Mouse (Mus musculus): ENCODE results near the gene Tcte1. TPM values are rescaled to one million over a fixed set of nuclear protein-coding genes. Genes with fewer than 3 reads are reported as not detected.

Gene Tcte1
- polyA plus RNA-seq, 1 experiment, result not detected

- 3% methylated on average over 17 of the region's 17 CpGs for WGBS
- peak overlapping the region; percentile 97 for H3K4me3 ChIP-seq (replicated peaks; ENCODE audit: control insufficient read depth, low read depth, low read length)
- no peaks in the 10 kb centered on the region; the same call in 1 of the 2 replicates for H3K4me1 ChIP-seq (ENCODE audit: control insufficient read depth, insufficient read depth, low read length)
- TF ChIP-seq POLR2A (IDR thresholded peaks at IDR 0.05; ENCODE audit: borderline replicate concordance, control insufficient read depth, low read depth, low read length), result 0 out of 2 replicates have a peak, but pooled peaks have one; percentile 20
- TF ChIP-seq CTCF (IDR thresholded peaks at IDR 0.05; ENCODE audit: control insufficient read depth, insufficient read depth, low read length), result no peak
- peak overlapping the region; percentile 93 for H3K27ac ChIP-seq (ENCODE audit: control insufficient read depth, insufficient read depth, low read depth, low read length, poor library complexity)
Measured at GRCm38 (mm10) chr17:45574129-45574761, 51.0 kb downstream of the Tcte1 start.

- TF ChIP-seq CTCF (IDR thresholded peaks at IDR 0.05; ENCODE audit: control insufficient read depth, insufficient read depth, low read length) (no peak), POLR2A (IDR thresholded peaks at IDR 0.05; ENCODE audit: borderline replicate concordance, control insufficient read depth, low read depth, low read length) (no peak)
- 90% methylated on average over 8 of the region's 8 CpGs for WGBS
- no peak overlapping the region for H3K27ac ChIP-seq (ENCODE audit: control insufficient read depth, insufficient read depth, low read depth, low read length, poor library complexity)
- no peak overlapping the region for H3K4me3 ChIP-seq (replicated peaks; ENCODE audit: control insufficient read depth, low read depth, low read length)
- peaks cover 2% of the 10 kb centered on the region; the same call in 1 of the 2 replicates for H3K4me1 ChIP-seq (ENCODE audit: control insufficient read depth, insufficient read depth, low read length)
Measured at GRCm38 (mm10) chr17:45575123-45575897, 52.1 kb downstream of the Tcte1 start.

- H3K27ac ChIP-seq (ENCODE audit: control insufficient read depth, insufficient read depth, low read depth, low read length, poor library complexity), result no peak overlapping the region
- peaks cover 9% of the 10 kb centered on the region for H3K4me1 ChIP-seq (ENCODE audit: control insufficient read depth, insufficient read depth, low read length)
- no peak overlapping the region for H3K4me3 ChIP-seq (replicated peaks; ENCODE audit: control insufficient read depth, low read depth, low read length)
- WGBS, result 56% methylated on average over 5 of the region's 5 CpGs
- TF ChIP-seq CTCF (IDR thresholded peaks at IDR 0.05; ENCODE audit: control insufficient read depth, insufficient read depth, low read length) (no peak), POLR2A (IDR thresholded peaks at IDR 0.05; ENCODE audit: borderline replicate concordance, control insufficient read depth, low read depth, low read length) (no peak)
Measured at GRCm38 (mm10) chr17:45578242-45578641, 55.0 kb downstream of the Tcte1 start.

- 68% methylated on average over 7 of the region's 7 CpGs for WGBS
- TF ChIP-seq CTCF (IDR thresholded peaks at IDR 0.05; ENCODE audit: control insufficient read depth, insufficient read depth, low read length) (peak; percentile 17; the same call in 1 of the 2 replicates), POLR2A (IDR thresholded peaks at IDR 0.05; ENCODE audit: borderline replicate concordance, control insufficient read depth, low read depth, low read length) (no peak)
- Histone ChIP-seq H3K4me3 (replicated peaks; ENCODE audit: control insufficient read depth, low read depth, low read length) (no peak overlapping the region), H3K27ac (ENCODE audit: control insufficient read depth, insufficient read depth, low read depth, low read length, poor library complexity) (no peak overlapping the region), H3K4me1 (ENCODE audit: control insufficient read depth, insufficient read depth, low read length) (peaks cover 12% of the 10 kb centered on the region)
Measured at GRCm38 (mm10) chr17:45578843-45579242, 55.6 kb downstream of the Tcte1 start.

- Histone ChIP-seq H3K4me1 (ENCODE audit: control insufficient read depth, insufficient read depth, low read length) (peaks cover 14% of the 10 kb centered on the region), H3K4me3 (replicated peaks; ENCODE audit: control insufficient read depth, low read depth, low read length) (no peak overlapping the region), H3K27ac (ENCODE audit: control insufficient read depth, insufficient read depth, low read depth, low read length, poor library complexity) (no peak overlapping the region)
- TF ChIP-seq POLR2A (IDR thresholded peaks at IDR 0.05; ENCODE audit: borderline replicate concordance, control insufficient read depth, low read depth, low read length) (no peak), CTCF (IDR thresholded peaks at IDR 0.05; ENCODE audit: control insufficient read depth, insufficient read depth, low read length) (no peak)
- 85% methylated on average over 4 of the region's 4 CpGs for WGBS
Measured at GRCm38 (mm10) chr17:45579554-45579953, 56.3 kb downstream of the Tcte1 start.

GRCm38 (mm10) chr17:45580958-45581477 is 57.8 kb downstream of the Tcte1 start:
- WGBS, result 41% methylated on average over 12 of the region's 12 CpGs
- Histone ChIP-seq H3K27ac (ENCODE audit: control insufficient read depth, insufficient read depth, low read depth, low read length, poor library complexity) (peak overlapping the region; percentile 50), H3K4me3 (replicated peaks; ENCODE audit: control insufficient read depth, low read depth, low read length) (no peak overlapping the region), H3K4me1 (ENCODE audit: control insufficient read depth, insufficient read depth, low read length) (peaks cover 18% of the 10 kb centered on the region)
- TF ChIP-seq CTCF (IDR thresholded peaks at IDR 0.05; ENCODE audit: control insufficient read depth, insufficient read depth, low read length), result no peak
- TF ChIP-seq POLR2A (IDR thresholded peaks at IDR 0.05; ENCODE audit: borderline replicate concordance, control insufficient read depth, low read depth, low read length), result no peak

GRCm38 (mm10) chr17:45581567-45581983 is 58.3 kb downstream of the Tcte1 start:
- WGBS, result 5% methylated on average over 2 of the region's 2 CpGs
- Histone ChIP-seq H3K27ac (ENCODE audit: control insufficient read depth, insufficient read depth, low read depth, low read length, poor library complexity) (peak overlapping the region; percentile 18; the same call in 1 of the 2 replicates), H3K4me3 (replicated peaks; ENCODE audit: control insufficient read depth, low read depth, low read length) (no peak overlapping the region), H3K4me1 (ENCODE audit: control insufficient read depth, insufficient read depth, low read length) (peaks cover 18% of the 10 kb centered on the region)
- TF ChIP-seq CTCF (IDR thresholded peaks at IDR 0.05; ENCODE audit: control insufficient read depth, insufficient read depth, low read length) (peak; percentile 51; the same call in 1 of the 2 replicates), POLR2A (IDR thresholded peaks at IDR 0.05; ENCODE audit: borderline replicate concordance, control insufficient read depth, low read depth, low read length) (no peak)

GRCm38 (mm10) chr17:45582188-45582587 is 59.0 kb downstream of the Tcte1 start:
- TF ChIP-seq CTCF (IDR thresholded peaks at IDR 0.05; ENCODE audit: control insufficient read depth, insufficient read depth, low read length) (no peak), POLR2A (IDR thresholded peaks at IDR 0.05; ENCODE audit: borderline replicate concordance, control insufficient read depth, low read depth, low read length) (no peak)
- peaks cover 18% of the 10 kb centered on the region for H3K4me1 ChIP-seq (ENCODE audit: control insufficient read depth, insufficient read depth, low read length)
- no peak overlapping the region for H3K4me3 ChIP-seq (replicated peaks; ENCODE audit: control insufficient read depth, low read depth, low read length)
- peak overlapping the region; percentile 42 for H3K27ac ChIP-seq (ENCODE audit: control insufficient read depth, insufficient read depth, low read depth, low read length, poor library complexity)
- WGBS, result 56% methylated on average over 6 of the region's 6 CpGs

Data from bone marrow, adult 2 months (tissue).